Mouse (Mus musculus): ENCODE results near the gene Syna.

- TF ChIP-seq CTCF (IDR thresholded peaks at IDR 0.05; ENCODE audit: insufficient read depth, low read length) (no peak), POLR2A (IDR thresholded peaks at IDR 0.05; ENCODE audit: borderline replicate concordance, extremely low read depth, low read depth, low read length) (no peak)
These were observed 7.5 kb upstream of the Syna start for GRCm38 (mm10) chr5:134567445-134567844.

Measured in lung, adult 2 months (tissue).